ENCODE assay signal across 28 mouse cellular contexts in the genomic region with DNA sequence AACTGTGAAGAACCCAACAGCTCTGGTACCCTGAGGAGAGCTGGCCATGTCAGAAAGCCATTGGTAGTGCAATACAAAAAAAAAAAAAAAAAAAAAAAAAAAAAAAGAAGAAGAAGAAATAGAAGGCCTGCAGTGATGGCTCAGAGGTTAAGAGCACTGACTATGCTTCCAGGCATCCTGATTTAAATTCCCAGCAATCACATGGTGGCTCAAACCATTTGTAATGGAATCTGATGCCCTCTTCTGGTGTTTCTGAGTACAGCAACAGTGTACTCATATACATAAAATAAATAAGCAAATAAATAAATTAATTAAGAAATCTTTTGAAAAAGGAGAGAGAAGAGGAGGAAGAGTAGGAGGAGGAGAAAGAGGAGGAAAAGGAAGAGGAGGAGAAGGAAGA. TPM values are rescaled to one million over a fixed set of nuclear protein-coding genes. Genes with fewer than 3 reads are reported as not detected.
A peak's percentile ranks its signal among the peaks of the same experiment; 100 is the strongest.
DNase-seq lines count a peak whose midpoint lies in the region; ATAC-seq and TF ChIP-seq lines count a peak whose summit lies in the region.
"Had no signal": no experiment of that assay in that cellular context is flagged by ENCODE, and none has a peak within 500 bp of the region (broad histone marks: within the 10 kb centered on the region; RNA-seq: fewer than 3 reads in every experiment).

No protein-coding gene starts in this region.

- H3K4me3 ChIP-seq in liver, adult 2 months (ENCODE audit: insufficient read depth, low read depth, low read length) = no peak overlapping the region
- no peak overlapping the region for H3K4me3 ChIP-seq in hindbrain, embryonic 14.5 days (replicated peaks; ENCODE audit: low read length)
- H3K4me3 ChIP-seq: forebrain, embryonic 12.5 days; heart, embryonic 15.5 days; limb, embryonic 10.5 days; liver, embryonic 13.5 days; megakaryocyte, embryonic 14.5 days had no signal

- no peak overlapping the region for H3K27ac ChIP-seq in liver, adult 2 months (replicated peaks; ENCODE audit: insufficient read depth, low read depth, low read length)
- no peak overlapping the region for H3K27ac ChIP-seq in hindbrain, embryonic 14.5 days
- H3K27ac ChIP-seq: forebrain, embryonic 12.5 days; heart, embryonic 15.5 days; limb, embryonic 10.5 days; liver, embryonic 13.5 days had no signal

- no peak for ATAC-seq in hindbrain, embryonic 14.5 days (ENCODE audit: low FRiP score)

- H3K9ac ChIP-seq in liver, adult 2 months (ENCODE audit: low read depth, low read length) = no peak overlapping the region
- no peak overlapping the region for H3K9ac ChIP-seq in hindbrain, embryonic 14.5 days
- H3K9ac ChIP-seq: forebrain, embryonic 12.5 days; heart, embryonic 15.5 days; liver, embryonic 13.5 days had no signal

- no peaks in the 10 kb centered on the region for H3K79me2 ChIP-seq in liver, adult 2 months (ENCODE audit: control insufficient read depth, insufficient read depth, low read length)

- H3K9me3 ChIP-seq in hindbrain, embryonic 14.5 days (ENCODE audit: control insufficient read depth, low read length) = no peaks in the 10 kb centered on the region
- H3K9me3 ChIP-seq: forebrain, embryonic 12.5 days; heart, embryonic 15.5 days; limb, embryonic 10.5 days; liver, embryonic 13.5 days had no signal

- no peak for TF ChIP-seq CTCF in liver, adult 2 months (IDR thresholded peaks at IDR 0.05; ENCODE audit: low read depth, low read length)

- DNase-seq in liver, adult 2 months (ENCODE audit: extremely low read depth, low read depth, low spot score) = peak; percentile 8
- DNase-seq in liver (no peak), A20 (ENCODE audit: low read depth, low spot score) (peak; percentile 37), ES-CJ7 (ENCODE audit: low read depth, low spot score) (peak; percentile 28)
- DNase-seq in naive thymus-derived CD4-positive, alpha-beta T cell, adult 2 months (ENCODE audit: low read depth) = peak; percentile 2
- no peak for DNase-seq in adrenal gland, adult 18-20 months (ENCODE audit: low spot score in 2 of 2)
- no peak for DNase-seq in hindbrain, embryonic 14.5 days (ENCODE audit: low spot score)
- DNase-seq: cerebellum, adult 18-20 months; gastrocnemius, postnatal 25 days; kidney, adult 8-10 months; kidney, postnatal 25 days; liver, embryonic 13.5 days; midbrain, embryonic 14.5 days; right cerebral cortex, postnatal 4 days; thymus, postnatal 14 days had no signal

- H3K36me3 ChIP-seq in liver, adult 2 months (ENCODE audit: control insufficient read depth, insufficient read depth, low read length) = no peaks in the 10 kb centered on the region
- H3K36me3 ChIP-seq in hindbrain, embryonic 14.5 days (replicated peaks; ENCODE audit: control insufficient read depth, insufficient read depth) = no peaks in the 10 kb centered on the region
- H3K36me3 ChIP-seq: forebrain, embryonic 12.5 days; heart, embryonic 15.5 days; limb, embryonic 10.5 days; liver, embryonic 13.5 days had no signal

- no peaks in the 10 kb centered on the region for H3K4me1 ChIP-seq in liver, adult 2 months (ENCODE audit: control insufficient read depth, insufficient read depth, low read length)
- no peaks in the 10 kb centered on the region for H3K4me1 ChIP-seq in hindbrain, embryonic 14.5 days (replicated peaks; ENCODE audit: control insufficient read depth, insufficient read depth, low read length)
- H3K4me1 ChIP-seq: forebrain, embryonic 12.5 days; heart, embryonic 15.5 days; liver, embryonic 13.5 days had no signal

- no peak overlapping the region for H3K4me2 ChIP-seq in hindbrain, embryonic 14.5 days (replicated peaks)
- H3K4me2 ChIP-seq: forebrain, embryonic 12.5 days; heart, embryonic 15.5 days; liver, embryonic 13.5 days had no signal

- H3K27me3 ChIP-seq in liver, adult 2 months (ENCODE audit: control insufficient read depth, insufficient read depth, low read length) = 0 out of 2 replicates have a peak, but pooled peaks cover 3% of the 10 kb centered on the region
- no peaks in the 10 kb centered on the region for H3K27me3 ChIP-seq in hindbrain, embryonic 14.5 days (ENCODE audit: control insufficient read depth, insufficient read depth, low read length)
- H3K27me3 ChIP-seq: forebrain, embryonic 12.5 days; heart, embryonic 15.5 days; liver, embryonic 13.5 days had no signal

- no peak for TF ChIP-seq POLR2A in liver, adult 2 months (IDR thresholded peaks at IDR 0.05; ENCODE audit: extremely low read depth, insufficient read depth, low read length)

RNA-seq across cellular contexts. Expression of gene Gm9736, which starts 2.3 kb away (rescaled TPM):
- total RNA-seq in liver, adult 2 months (2014; rRNA removed) = not detected in 2 replicates
- not detected in 2 replicates for polyA plus RNA-seq in liver, adult 2 months (2012; rRNA removed)
- total RNA-seq in adrenal gland, adult 18-20 months (2021) = not detected
- polyA plus RNA-seq in hindbrain, embryonic 14.5 days (2014; fragmentation: Nextera tagmentation; extraction: Ambion mirVana) = not detected in 2 replicates
- total RNA-seq: adrenal gland, postnatal 4 days; common myeloid progenitor, adult 5-6 weeks; gastrocnemius, postnatal 25 days; heart, adult 8-10 months; hematopoietic stem cell, adult 5-6 weeks; layer of hippocampus, postnatal 10 days; left cerebral cortex, adult 8-10 months had no signal
- polyA plus RNA-seq: embryonic facial prominence, embryonic 11.5 days; forebrain, embryonic 12.5 days; frontal cortex, adult 2 months; heart, embryonic 15.5 days; limb, embryonic 10.5 days; liver, embryonic 13.5 days; lung, embryonic 16.5 days; midbrain, embryonic 14.5 days had no signal

RNA-seq across cellular contexts. Expression of gene Gm3233, which starts 6.0 kb away (rescaled TPM):
- not detected in 2 replicates for total RNA-seq in liver, adult 2 months (2014; rRNA removed)
- polyA plus RNA-seq in liver, adult 2 months (2012; rRNA removed) = not detected in 2 replicates
- not detected for total RNA-seq in adrenal gland, adult 18-20 months (2021)
- polyA plus RNA-seq in hindbrain, embryonic 14.5 days (2014; fragmentation: Nextera tagmentation; extraction: Ambion mirVana) = not detected in 2 replicates
- total RNA-seq: adrenal gland, postnatal 4 days; common myeloid progenitor, adult 5-6 weeks; gastrocnemius, postnatal 25 days; heart, adult 8-10 months; hematopoietic stem cell, adult 5-6 weeks; layer of hippocampus, postnatal 10 days; left cerebral cortex, adult 8-10 months had no signal
- polyA plus RNA-seq: embryonic facial prominence, embryonic 11.5 days; forebrain, embryonic 12.5 days; frontal cortex, adult 2 months; heart, embryonic 15.5 days; limb, embryonic 10.5 days; liver, embryonic 13.5 days; lung, embryonic 16.5 days; midbrain, embryonic 14.5 days had no signal

RNA-seq across cellular contexts. Expression of gene Gm18596, which starts 11.0 kb away (rescaled TPM):
- total RNA-seq in liver, adult 2 months (2014; rRNA removed) = not detected in 2 replicates
- polyA plus RNA-seq in liver, adult 2 months (2012; rRNA removed) = not detected in 2 replicates
- total RNA-seq in adrenal gland, adult 18-20 months (2021) = not detected
- not detected in 2 replicates for polyA plus RNA-seq in hindbrain, embryonic 14.5 days (2014; fragmentation: Nextera tagmentation; extraction: Ambion mirVana)
- total RNA-seq: adrenal gland, postnatal 4 days; common myeloid progenitor, adult 5-6 weeks; gastrocnemius, postnatal 25 days; heart, adult 8-10 months; hematopoietic stem cell, adult 5-6 weeks; layer of hippocampus, postnatal 10 days; left cerebral cortex, adult 8-10 months had no signal
- polyA plus RNA-seq: embryonic facial prominence, embryonic 11.5 days; forebrain, embryonic 12.5 days; frontal cortex, adult 2 months; heart, embryonic 15.5 days; limb, embryonic 10.5 days; liver, embryonic 13.5 days; lung, embryonic 16.5 days; midbrain, embryonic 14.5 days had no signal

RNA-seq across cellular contexts. Expression of gene Gm3238, which starts 17.7 kb away (rescaled TPM):
- total RNA-seq in liver, adult 2 months (2014; rRNA removed) = not detected in 2 replicates
- polyA plus RNA-seq in liver, adult 2 months (2012; rRNA removed) = not detected in 2 replicates
- not detected for total RNA-seq in adrenal gland, adult 18-20 months (2021)
- polyA plus RNA-seq in hindbrain, embryonic 14.5 days (2014; fragmentation: Nextera tagmentation; extraction: Ambion mirVana) = not detected in 2 replicates
- total RNA-seq: adrenal gland, postnatal 4 days; common myeloid progenitor, adult 5-6 weeks; gastrocnemius, postnatal 25 days; heart, adult 8-10 months; hematopoietic stem cell, adult 5-6 weeks; layer of hippocampus, postnatal 10 days; left cerebral cortex, adult 8-10 months had no signal
- polyA plus RNA-seq: embryonic facial prominence, embryonic 11.5 days; forebrain, embryonic 12.5 days; frontal cortex, adult 2 months; heart, embryonic 15.5 days; limb, embryonic 10.5 days; liver, embryonic 13.5 days; lung, embryonic 16.5 days; midbrain, embryonic 14.5 days had no signal

RNA-seq across cellular contexts. Expression of gene Gm7138, which starts 23.3 kb away (rescaled TPM):
- total RNA-seq in liver, adult 2 months (2014; rRNA removed) = not detected in 2 replicates
- not detected in 2 replicates for polyA plus RNA-seq in liver, adult 2 months (2012; rRNA removed)
- total RNA-seq in adrenal gland, adult 18-20 months (2021) = not detected
- not detected in 2 replicates for polyA plus RNA-seq in hindbrain, embryonic 14.5 days (2014; fragmentation: Nextera tagmentation; extraction: Ambion mirVana)
- total RNA-seq: adrenal gland, postnatal 4 days; common myeloid progenitor, adult 5-6 weeks; gastrocnemius, postnatal 25 days; heart, adult 8-10 months; hematopoietic stem cell, adult 5-6 weeks; layer of hippocampus, postnatal 10 days; left cerebral cortex, adult 8-10 months had no signal
- polyA plus RNA-seq: embryonic facial prominence, embryonic 11.5 days; forebrain, embryonic 12.5 days; frontal cortex, adult 2 months; heart, embryonic 15.5 days; limb, embryonic 10.5 days; liver, embryonic 13.5 days; lung, embryonic 16.5 days; midbrain, embryonic 14.5 days had no signal

Comparison
In these comparisons a context has a peak if more than half of its experiments do, and no peak if none do; other contexts are left out.
1. DNase-seq: peak in liver, adult 2 months (single experiment), A20 (single experiment), ES-CJ7 (single experiment) and naive thymus-derived CD4-positive, alpha-beta T cell, adult 2 months (single experiment); none in liver (single experiment), adrenal gland, adult 18-20 months (0 of 2) and hindbrain, embryonic 14.5 days (single experiment).